Mouse (Mus musculus) CH12.LX (cell line): Measurements from ENCODE around the gene Cdk2. TPM values are rescaled to one million over a fixed set of nuclear protein-coding genes. Genes with fewer than 3 reads are reported as not detected.

ENCODE experiments used
- DNase-seq: peaks from one replicate; pipeline ENCODE4 v3.0.0-alpha.2; 2013; ENCODE audit errors: extremely low read depth
- H3K27ac ChIP-seq: 2 replicates; pipeline ENCODE4 v1.5.1; 2012; ENCODE audit warnings: low read depth, mild to moderate bottlenecking, control low read depth, moderate library complexity; ENCODE audit not compliant: insufficient read depth
- H3K27me3 ChIP-seq: replicated peaks from 2 replicates; pipeline ENCODE3; 2012; ENCODE audit warnings: inconsistent platforms
- H3K36me3 ChIP-seq, 2 experiments: replicated peaks in 1 of 2; 2 replicates each; pipeline versions ENCODE3 to v1.6.1; 2012; ENCODE audit warnings: inconsistent platforms in 1 of 2, low read length in 1 of 2, mild to moderate bottlenecking in 1 of 2, mixed read lengths in 1 of 2, moderate library complexity in 1 of 2; ENCODE audit not compliant: control insufficient read depth in 1 of 2, insufficient read depth in 1 of 2
- H3K4me1 ChIP-seq, 2 experiments: 2 replicates each; pipeline ENCODE4 v1.6.1; 2012; ENCODE audit warnings: inconsistent platforms in 1 of 2, moderate library complexity in 1 of 2; ENCODE audit not compliant: insufficient read depth in 2 of 2, control insufficient read depth in 1 of 2
- H3K4me2 ChIP-seq: 2 replicates; pipeline ENCODE4 v1.6.1; 2012; ENCODE audit warnings: low read depth, mild to moderate bottlenecking, control low read depth; ENCODE audit not compliant: poor library complexity, insufficient read depth, severe bottlenecking
- H3K4me3 ChIP-seq, 3 experiments: fragments of 150-350 bp in 1 of 3; sonication (generic) in 1 of 3; replicated peaks in 1 of 3; 2 replicates each; pipeline versions ENCODE3 to v1.5.1; 2011 to 2012; ENCODE audit warnings: low read depth in 2 of 3, low read length in 2 of 3, mild to moderate bottlenecking in 2 of 3, moderate library complexity in 2 of 3, control low read depth in 1 of 3, improper control_type of control experiment in 1 of 3, inconsistent platforms in 1 of 3, mixed read lengths in 1 of 3; ENCODE audit not compliant: poor library complexity in 1 of 3
- H3K79me2 ChIP-seq: replicated peaks from 2 replicates; pipeline ENCODE4 v1.6.1; 2012; ENCODE audit warnings: mild to moderate bottlenecking, moderate library complexity; ENCODE audit not compliant: control insufficient read depth, poor library complexity, insufficient read depth, severe bottlenecking; ENCODE audit errors: extremely low read depth
- H3K9ac ChIP-seq: 2 replicates; pipeline ENCODE4 v1.6.1; 2012; ENCODE audit warnings: low read depth, mild to moderate bottlenecking, control low read depth, moderate library complexity; ENCODE audit not compliant: insufficient read depth
- H3K9me3 ChIP-seq: replicated peaks from 2 replicates; pipeline ENCODE3; 2012; ENCODE audit warnings: low read length, inconsistent platforms, mixed read lengths
- BHLHE40 ChIP-seq: IDR thresholded peaks from 2 replicates; pipeline ENCODE4 v1.6.1; 2011; ENCODE audit warnings: mild to moderate bottlenecking, low read depth, low read length, improper control_type of control experiment
- CHD1 ChIP-seq: IDR thresholded peaks from 2 replicates; pipeline ENCODE4 v1.6.1; 2012; ENCODE audit warnings: low read depth, low read length, improper control_type of control experiment, inconsistent platforms
- CHD2 ChIP-seq: IDR thresholded peaks from 2 replicates; pipeline ENCODE4 v1.6.1; 2011; ENCODE audit warnings: low read length, improper control_type of control experiment
- CTCF ChIP-seq, 2 experiments: IDR thresholded peaks in 1 of 2; conservative IDR thresholded peaks in 1 of 2; 2 replicates each; pipeline ENCODE4 v1.5.1; 2011 to 2012; ENCODE audit warnings: low read depth in 2 of 2, low read length in 2 of 2, improper control_type of control experiment in 1 of 2, inconsistent platforms in 1 of 2, mild to moderate bottlenecking in 1 of 2, moderate library complexity in 1 of 2
- E2F4 ChIP-seq: IDR thresholded peaks from 2 replicates; pipeline ENCODE4 v1.6.1; 2011; ENCODE audit warnings: low read depth, low read length, improper control_type of control experiment; ENCODE audit not compliant: insufficient replicate concordance
- ELF1 ChIP-seq: IDR thresholded peaks from 2 replicates; pipeline ENCODE4 v1.6.1; 2014; ENCODE audit warnings: low read depth, mild to moderate bottlenecking, inconsistent platforms, low read length, improper control_type of control experiment
- EP300 ChIP-seq: IDR thresholded peaks from 2 replicates; pipeline ENCODE4 v1.6.1; 2011; ENCODE audit warnings: low read length, improper control_type of control experiment
- ETS1 ChIP-seq: conservative IDR thresholded peaks from 2 replicates; pipeline ENCODE4 v1.6.1; 2012; ENCODE audit warnings: low read depth, mild to moderate bottlenecking, inconsistent platforms, low read length, improper control_type of control experiment, moderate library complexity
- GABPA ChIP-seq: IDR thresholded peaks from 2 replicates; pipeline ENCODE4 v1.6.1; 2012; ENCODE audit warnings: low read depth, low read length, improper control_type of control experiment, inconsistent platforms; ENCODE audit not compliant: insufficient replicate concordance
- HCFC1 ChIP-seq: IDR thresholded peaks from 2 replicates; pipeline ENCODE4 v1.6.1; 2012; ENCODE audit warnings: low read depth, mild to moderate bottlenecking, inconsistent platforms, low read length, improper control_type of control experiment
- IRF4 ChIP-seq: IDR thresholded peaks from 2 replicates; pipeline ENCODE4 v1.6.1; 2014; ENCODE audit warnings: low read depth, mild to moderate bottlenecking, inconsistent platforms, low read length, improper control_type of control experiment
- JUN ChIP-seq: IDR thresholded peaks from 2 replicates; pipeline ENCODE4 v1.6.1; 2011; ENCODE audit warnings: low read depth, mild to moderate bottlenecking, low read length, improper control_type of control experiment, moderate library complexity; ENCODE audit not compliant: insufficient read depth
- JUND ChIP-seq: conservative IDR thresholded peaks from 2 replicates; pipeline ENCODE4 v1.6.1; 2011; ENCODE audit warnings: low read depth, low read length, improper control_type of control experiment
- KAT2A ChIP-seq: IDR thresholded peaks from 2 replicates; pipeline ENCODE4 v1.6.1; 2012; ENCODE audit warnings: low read length, improper control_type of control experiment, inconsistent platforms; ENCODE audit not compliant: insufficient replicate concordance
- MAFK ChIP-seq: IDR thresholded peaks from 2 replicates; pipeline ENCODE4 v1.6.1; 2011; ENCODE audit warnings: low read length, improper control_type of control experiment; ENCODE audit not compliant: insufficient replicate concordance
- MAX ChIP-seq: IDR thresholded peaks from 2 replicates; pipeline ENCODE4 v1.6.1; 2011; ENCODE audit warnings: low read length, improper control_type of control experiment
- MAZ ChIP-seq: IDR thresholded peaks from 2 replicates; pipeline ENCODE4 v1.6.1; 2012; ENCODE audit warnings: low read depth, mild to moderate bottlenecking, inconsistent platforms, low read length, improper control_type of control experiment, moderate library complexity
- MEF2A ChIP-seq: IDR thresholded peaks from 2 replicates; pipeline ENCODE4 v1.6.1; 2014; ENCODE audit warnings: low read depth, mild to moderate bottlenecking, inconsistent platforms, low read length, improper control_type of control experiment, borderline replicate concordance
- MXI1 ChIP-seq: IDR thresholded peaks from 2 replicates; pipeline ENCODE4 v1.6.1; 2011; ENCODE audit warnings: mild to moderate bottlenecking, low read depth, low read length, improper control_type of control experiment
- MYC ChIP-seq: IDR thresholded peaks from 2 replicates; pipeline ENCODE4 v1.6.1; 2011; ENCODE audit warnings: low read depth, mild to moderate bottlenecking, improper control_type of control experiment, low read length
- NELFE ChIP-seq: IDR thresholded peaks from 2 replicates; pipeline ENCODE4 v1.6.1; 2011; ENCODE audit warnings: low read depth, low read length, improper control_type of control experiment
- NRF1 ChIP-seq: IDR thresholded peaks from 2 replicates; pipeline ENCODE4 v1.6.1; 2014; ENCODE audit warnings: low read depth, mild to moderate bottlenecking, inconsistent platforms, low read length, improper control_type of control experiment, moderate library complexity
- PAX5 ChIP-seq: IDR thresholded peaks from 2 replicates; pipeline ENCODE4 v1.6.1; 2012; ENCODE audit warnings: low read length, inconsistent platforms, mixed read lengths
- POLR2A ChIP-seq: IDR thresholded peaks from 2 replicates; pipeline ENCODE4 v1.6.1; 2011; ENCODE audit warnings: low read depth, mild to moderate bottlenecking, improper control_type of control experiment, low read length
- POLR2AphosphoS2 ChIP-seq: IDR thresholded peaks from 2 replicates; pipeline ENCODE4 v1.6.1; 2011; ENCODE audit warnings: low read depth, low read length, improper control_type of control experiment
- RAD21 ChIP-seq: IDR thresholded peaks from 2 replicates; pipeline ENCODE4 v1.6.1; 2011; ENCODE audit warnings: low read depth, mild to moderate bottlenecking, low read length, improper control_type of control experiment, moderate library complexity
- RCOR1 ChIP-seq: conservative IDR thresholded peaks from 2 replicates; pipeline ENCODE4 v1.6.1; 2012; ENCODE audit warnings: low read depth, mild to moderate bottlenecking, inconsistent platforms, low read length, improper control_type of control experiment
- SIN3A ChIP-seq: IDR thresholded peaks from 2 replicates; pipeline ENCODE4 v1.6.1; 2012; ENCODE audit warnings: low read length, improper control_type of control experiment, inconsistent platforms
- SMC3 ChIP-seq: IDR thresholded peaks from 2 replicates; pipeline ENCODE4 v1.6.1; 2011; ENCODE audit warnings: low read depth, low read length, improper control_type of control experiment
- TBP ChIP-seq: conservative IDR thresholded peaks from 2 replicates; pipeline ENCODE4 v1.6.1; 2011; ENCODE audit warnings: low read depth, low read length, improper control_type of control experiment
- TCF12 ChIP-seq: IDR thresholded peaks from 2 replicates; pipeline ENCODE4 v1.6.1; 2014; ENCODE audit warnings: low read depth, mild to moderate bottlenecking, inconsistent platforms, low read length, improper control_type of control experiment
- UBTF ChIP-seq: IDR thresholded peaks from 2 replicates; pipeline ENCODE4 v1.6.1; 2012; ENCODE audit warnings: low read depth, mild to moderate bottlenecking, inconsistent platforms, low read length, improper control_type of control experiment, moderate library complexity
- USF1 ChIP-seq: IDR thresholded peaks from 2 replicates; pipeline ENCODE4 v1.6.1; 2014; ENCODE audit warnings: low read depth, mild to moderate bottlenecking, inconsistent platforms, low read length, improper control_type of control experiment
- USF2 ChIP-seq: conservative IDR thresholded peaks from 2 replicates; pipeline ENCODE4 v1.6.1; 2011; ENCODE audit warnings: low read depth, low read length, improper control_type of control experiment
- ZC3H11A ChIP-seq: IDR thresholded peaks from 2 replicates; pipeline ENCODE4 v1.6.1; 2012; ENCODE audit warnings: low read depth, mild to moderate bottlenecking, inconsistent platforms, low read length, improper control_type of control experiment
- ZKSCAN1 ChIP-seq: IDR thresholded peaks from 2 replicates; pipeline ENCODE4 v1.6.1; 2012; ENCODE audit warnings: low read depth, inconsistent platforms, low read length, improper control_type of control experiment, borderline replicate concordance
- ZMIZ1 ChIP-seq: IDR thresholded peaks from 2 replicates; pipeline ENCODE4 v1.6.1; 2012; ENCODE audit warnings: low read depth, mild to moderate bottlenecking, inconsistent platforms, low read length, improper control_type of control experiment
- ZNF384 ChIP-seq: IDR thresholded peaks from 2 replicates; pipeline ENCODE4 v1.6.1; 2012; ENCODE audit warnings: low read depth, low read length, improper control_type of control experiment, inconsistent platforms
- dilution Hi-C: fragments of 300-500 bp; cut with MboI; formaldehyde crosslinking; loops from 2 replicates; pipeline ENCODE4 v1.14.3; 2020; ENCODE audit warnings: low sequenced_read_pairs; ENCODE audit not compliant: extremely low pct_unique_long_range_greater_than_20kb, extremely low pct_ligation_motif_present
- in situ Hi-C: fragments of 300-500 bp; cut with MboI; formaldehyde crosslinking; loops from 3 replicates; pipeline ENCODE4 v1.14.3; 2019; ENCODE audit warnings: low sequenced_read_pairs, low pct_ligation_motif_present, low pct_unique_long_range_greater_than_20kb, mixed read lengths
- polyA plus RNA-seq: library from polyadenylated mRNA; unstranded; fragments of >175 nt; gene quantifications from 2 replicates; pipeline ENCODE4 v1.2.1, GENCODE M21; 2012; ENCODE audit warnings: low read depth; ENCODE audit not compliant: insufficient read length
- total RNA-seq, 2 experiments: library from RNA; depleted of rRNA; stranded (reverse); fragments of 300-350 nt in 1 of 2; fragments of >200 nt in 1 of 2; gene quantifications; 2 replicates each; pipeline ENCODE4 v1.2.3; 2012 to 2014

Gene Cdk2
- total and polyA plus RNA-seq, 3 experiments = 38.9 to 89.2 (median 79.3) TPM

GRCm38 (mm10) chr10:128673763-128674468, 30.9 kb downstream of the Cdk2 start, which contains the start of gene Suox:
TSS of gene Suox (minus strand) at chr10:128674073.
- Histone ChIP-seq H3K4me2 (peak within 1 kb of the TSS; percentile 89), H3K4me1 (peaks cover 16 to 40% of the 10 kb centered on the region in 2 experiments), H3K4me3 (peak within 1 kb of the TSS; percentile 58 to 77 (median 71)), H3K27ac (peak within 1 kb of the TSS; percentile 63; the same call in 1 of the 2 replicates), H3K27me3 (peaks cover 3% of the 10 kb centered on the region), H3K79me2 (no peaks in the 10 kb centered on the region), H3K9me3 (no peaks in the 10 kb centered on the region), H3K36me3 (peaks cover 6 to 17% of the 10 kb centered on the region in 2 experiments), H3K9ac (peak within 1 kb of the TSS; percentile 51)
- DNase-seq = peak; percentile 86
- TF ChIP-seq TCF12 = peak; percentile 44
- no peak for TF ChIP-seq CHD2
- peak; percentile 31; the same call in 1 of the 2 replicates for TF ChIP-seq SIN3A
- TF ChIP-seq ZMIZ1 = no peak
- no peak for TF ChIP-seq NELFE
- TF ChIP-seq ZKSCAN1 = no peak
- TF ChIP-seq IRF4 = no peak; the same call in 1 of the 2 replicates
- no peak for TF ChIP-seq MYC
- TF ChIP-seq E2F4 = no peak
- TF ChIP-seq RAD21 = no peak
- TF ChIP-seq CTCF (conservative IDR thresholded peaks at IDR 0.05 in 1 of 2, IDR thresholded peaks at IDR 0.05 in 1 of 2; ENCODE audit: low read depth in 2 of 2, low read length in 2 of 2) = no peak
- no peak for TF ChIP-seq GABPA
- peak; percentile 36 for TF ChIP-seq BHLHE40
- TF ChIP-seq KAT2A = 0 out of 2 replicates have a peak, but pooled peaks have one; percentile 54
- TF ChIP-seq MEF2A = 0 out of 2 replicates have a peak, but pooled peaks have one; percentile 4
- no peak for TF ChIP-seq UBTF
- 0 out of 2 replicates have a peak, but pooled peaks have one; percentile 34 for TF ChIP-seq ELF1
- 0 out of 2 replicates have a peak, but pooled peaks have one; percentile 14 for TF ChIP-seq NRF1
- no peak for TF ChIP-seq ETS1
- TF ChIP-seq MAX = 0 out of 2 replicates have a peak, but pooled peaks have one; percentile 36
- TF ChIP-seq ZNF384 = no peak
- TF ChIP-seq USF1 = no peak
- peak; percentile 40; the same call in 1 of the 2 replicates for TF ChIP-seq MAZ
- TF ChIP-seq POLR2A = 0 out of 2 replicates have a peak, but pooled peaks have one; percentile 33
- no peak for TF ChIP-seq TBP
- TF ChIP-seq HCFC1 = peak; percentile 29; the same call in 1 of the 2 replicates
- no peak for TF ChIP-seq JUN
- TF ChIP-seq USF2 = no peak
- TF ChIP-seq MXI1 = peak; percentile 54
- no peak; the same call in 1 of the 2 replicates for TF ChIP-seq EP300
- TF ChIP-seq PAX5 = no peak
- TF ChIP-seq SMC3 = peak; percentile 18; the same call in 1 of the 2 replicates
- no peak for TF ChIP-seq RCOR1
- no peak for TF ChIP-seq ZC3H11A
- TF ChIP-seq JUND = no peak
- 0 out of 2 replicates have a peak, but pooled peaks have one; percentile 38 for TF ChIP-seq CHD1
- TF ChIP-seq POLR2AphosphoS2 = no peak
- no peak for TF ChIP-seq MAFK
- in situ Hi-C loops (loop anchor here (5.0 kb wide), 1 partner anchor 47 kb away; the partner anchor contains the start of gene Rps26), dilution Hi-C loops (no loop called here)
